Mouse (Mus musculus) limb, embryonic 13.5 days (tissue): ENCODE data around the gene Zeb2. TPM values are rescaled to one million over a fixed set of nuclear protein-coding genes. Genes with fewer than 3 reads are reported as not detected.

ENCODE experiments used
- ATAC-seq: fragments of 200-750 bp; cut with Nextera tagmentation; 2 replicates; pipeline ENCODE4 v1.8.0; 2017; ENCODE audit warnings: low read depth, moderate number of reproducible peaks, moderate TSS enrichment; ENCODE audit not compliant: low FRiP score
- H3K27ac ChIP-seq: fragments of 300-500 bp; sonication (generic); 2 replicates; pipeline ENCODE4 v1.5.1; 2015; ENCODE audit warnings: inconsistent platforms, mild to moderate bottlenecking, moderate library complexity
- H3K27me3 ChIP-seq: fragments of 300-500 bp; sonication (generic); 2 replicates; pipeline ENCODE4 v1.6.1; 2015; ENCODE audit warnings: mild to moderate bottlenecking, inconsistent platforms
- H3K36me3 ChIP-seq: fragments of 300-500 bp; sonication (generic); 2 replicates; pipeline ENCODE4 v1.6.1; 2015; ENCODE audit warnings: inconsistent platforms, mild to moderate bottlenecking, moderate library complexity
- H3K4me1 ChIP-seq: fragments of 300-500 bp; sonication (generic); 2 replicates; pipeline ENCODE4 v1.6.1; 2015; ENCODE audit warnings: inconsistent platforms
- H3K4me2 ChIP-seq: fragments of 300-500 bp; sonication (generic); replicated peaks from 2 replicates; pipeline ENCODE4 v1.6.1; 2015; ENCODE audit warnings: inconsistent platforms, mild to moderate bottlenecking, moderate library complexity
- H3K4me3 ChIP-seq: fragments of 300-500 bp; sonication (generic); 2 replicates; pipeline ENCODE4 v1.5.1; 2015; ENCODE audit warnings: moderate library complexity, mild to moderate bottlenecking, inconsistent platforms
- H3K9ac ChIP-seq: fragments of 300-500 bp; sonication (generic); 2 replicates; pipeline ENCODE4 v1.6.1; 2015; ENCODE audit warnings: mild to moderate bottlenecking, inconsistent platforms
- H3K9me3 ChIP-seq: fragments of 300-500 bp; sonication (generic); 2 replicates; pipeline ENCODE4 v1.6.1; 2016; ENCODE audit warnings: inconsistent platforms
- WGBS: fragments of 180-500 bp; shearing (Covaris S2); methylation state at CpG from one replicate; pipeline ENCODE4 v1.1.7; 2015; 5-methylcytosine and 5-hydroxymethylcytosine counted together
- polyA plus RNA-seq: library from polyadenylated mRNA; unstranded; fragments of >200 nt; fragmentation: Nextera tagmentation; extraction: Ambion mirVana; gene quantifications from 2 replicates; pipeline ENCODE4 v1.2.1, GENCODE M21; 2015

Zeb2 gene
- polyA plus RNA-seq, 1 experiment from 2014 or later, result 31.8 TPM

GRCm38 (mm10) chr2:45055034-45055615 lies 62.1 kb downstream of the Zeb2 start:
- Histone ChIP-seq H3K27ac (no peak overlapping the region), H3K36me3 (peaks cover under 1% of the 10 kb centered on the region; the same call in 1 of the 2 replicates), H3K9me3 (no peaks in the 10 kb centered on the region), H3K9ac (no peak overlapping the region), H3K27me3 (peaks cover 19% of the 10 kb centered on the region), H3K4me3 (no peak overlapping the region), H3K4me2 (no peak overlapping the region), H3K4me1 (peaks cover 20% of the 10 kb centered on the region)
- 68% methylated on average over 8 of the region's 8 CpGs for WGBS
- no peak for ATAC-seq

DNA sequence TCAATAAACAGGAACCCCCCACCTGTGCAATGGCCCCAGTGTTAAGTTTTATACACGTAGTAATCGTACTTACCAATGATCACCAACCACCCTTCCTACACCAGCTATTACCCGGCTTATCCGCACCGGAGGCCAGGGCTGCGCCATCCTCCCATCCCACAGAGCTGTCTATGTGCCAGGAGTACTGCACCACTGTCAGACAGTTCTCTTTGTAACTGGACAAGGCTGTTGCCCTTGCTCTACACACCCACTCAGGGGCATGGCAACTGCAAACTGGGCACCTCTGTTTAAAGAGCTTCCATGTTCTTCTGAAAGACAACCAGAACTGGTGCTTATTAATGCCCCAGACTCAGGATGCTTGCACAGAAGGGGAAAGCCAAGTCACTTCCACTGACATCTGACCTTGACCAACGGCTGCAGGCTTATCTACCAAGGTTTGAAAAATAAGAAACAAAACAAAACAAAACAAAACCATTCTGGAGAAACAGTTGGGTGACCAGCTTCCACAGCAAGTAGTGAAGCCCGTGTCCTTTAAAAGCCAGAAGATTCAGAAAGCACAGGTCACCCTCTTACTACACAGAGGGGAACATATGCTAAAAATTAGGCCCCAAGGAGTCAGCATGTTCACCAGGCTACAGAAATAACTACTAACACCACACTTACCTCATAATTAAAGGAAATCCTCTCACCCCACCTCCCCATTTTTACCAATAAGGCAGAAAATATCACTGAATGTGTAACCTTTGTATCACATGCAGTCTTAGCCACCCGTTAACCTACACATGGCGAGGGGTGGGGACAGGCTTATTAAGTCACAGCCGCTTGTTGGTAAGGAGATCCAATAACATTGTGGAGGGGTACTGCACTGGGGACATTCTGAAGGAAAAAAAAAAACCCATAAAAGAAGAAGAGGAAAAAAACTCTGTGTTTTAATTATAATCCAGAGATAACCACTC lies 62.8 kb downstream of the Zeb2 start:
- Histone ChIP-seq H3K36me3 (peaks cover 3% of the 10 kb centered on the region; the same call in 1 of the 2 replicates), H3K27ac (no peak overlapping the region)
- WGBS, result 27% methylated on average over 11 of the region's 11 CpGs

DNA sequence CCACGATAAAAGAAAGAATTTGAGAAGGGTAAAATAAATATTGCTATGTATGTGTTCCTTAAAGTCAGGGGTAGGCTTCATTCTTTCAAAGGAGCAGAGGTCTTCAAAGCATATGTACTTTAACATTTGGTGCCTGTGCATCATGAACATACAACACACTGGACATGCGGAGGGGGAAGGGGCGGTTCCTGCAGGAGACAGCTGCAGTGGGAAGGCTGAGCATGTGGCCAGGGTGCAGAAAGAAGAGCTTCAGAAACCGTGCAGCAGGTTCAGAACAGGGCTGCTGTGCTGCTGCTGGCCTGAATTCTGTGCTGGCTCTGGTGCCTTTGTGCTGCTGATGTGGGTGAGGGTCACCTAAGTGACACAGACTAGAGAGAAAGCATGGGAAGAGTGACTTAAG lies 64.6 kb downstream of the Zeb2 start:
- Histone ChIP-seq H3K27ac (no peak overlapping the region), H3K4me3 (no peak overlapping the region), H3K4me2 (no peak overlapping the region), H3K9me3 (no peaks in the 10 kb centered on the region), H3K4me1 (peaks cover 16% of the 10 kb centered on the region), H3K36me3 (peaks cover 3% of the 10 kb centered on the region; the same call in 1 of the 2 replicates), H3K27me3 (peaks cover 10% of the 10 kb centered on the region), H3K9ac (no peak overlapping the region)
- peak; percentile 44; the same call in 1 of the 2 replicates for ATAC-seq
- 67% methylated on average over 4 of the region's 4 CpGs for WGBS

More for the DNA sequence above, 62.8 kb downstream of the Zeb2 start:
- H3K27me3 ChIP-seq, result peaks cover 15% of the 10 kb centered on the region
- ATAC-seq, result no peak
- no peak overlapping the region for H3K4me3 ChIP-seq
- peaks cover 20% of the 10 kb centered on the region for H3K4me1 ChIP-seq
- no peak overlapping the region for H3K4me2 ChIP-seq
- H3K9me3 ChIP-seq, result no peaks in the 10 kb centered on the region
- no peak overlapping the region for H3K9ac ChIP-seq

DNA sequence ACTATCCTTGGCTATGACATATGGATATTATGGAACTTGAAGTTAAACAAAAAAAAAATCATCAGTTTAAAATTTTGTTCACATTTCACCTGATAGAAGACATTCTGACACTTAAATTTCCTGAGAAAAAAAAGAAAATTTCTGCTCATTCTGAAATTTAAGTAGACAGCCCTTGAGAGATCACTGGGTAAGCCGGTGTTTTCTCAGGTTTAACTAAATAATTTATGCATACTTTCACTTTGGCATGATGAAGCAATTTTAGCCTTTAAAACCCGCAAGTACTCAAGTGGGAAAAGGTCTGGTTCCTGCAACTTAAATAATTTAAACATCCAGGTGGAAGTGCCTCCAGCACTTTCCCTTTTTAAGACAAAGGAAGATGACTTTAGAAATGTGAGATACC lies 65.9 kb downstream of the Zeb2 start:
- H3K27ac ChIP-seq, result no peak overlapping the region
- 43% methylated on average over 2 of the region's 2 CpGs for WGBS
- H3K9me3 ChIP-seq, result no peaks in the 10 kb centered on the region
- peaks cover 16% of the 10 kb centered on the region for H3K27me3 ChIP-seq
- H3K4me1 ChIP-seq, result peaks cover 16% of the 10 kb centered on the region
- H3K4me2 ChIP-seq, result no peak overlapping the region
- H3K9ac ChIP-seq, result no peak overlapping the region
- no peak for ATAC-seq
- no peak overlapping the region for H3K4me3 ChIP-seq
- peaks cover 3% of the 10 kb centered on the region; the same call in 1 of the 2 replicates for H3K36me3 ChIP-seq

DNA sequence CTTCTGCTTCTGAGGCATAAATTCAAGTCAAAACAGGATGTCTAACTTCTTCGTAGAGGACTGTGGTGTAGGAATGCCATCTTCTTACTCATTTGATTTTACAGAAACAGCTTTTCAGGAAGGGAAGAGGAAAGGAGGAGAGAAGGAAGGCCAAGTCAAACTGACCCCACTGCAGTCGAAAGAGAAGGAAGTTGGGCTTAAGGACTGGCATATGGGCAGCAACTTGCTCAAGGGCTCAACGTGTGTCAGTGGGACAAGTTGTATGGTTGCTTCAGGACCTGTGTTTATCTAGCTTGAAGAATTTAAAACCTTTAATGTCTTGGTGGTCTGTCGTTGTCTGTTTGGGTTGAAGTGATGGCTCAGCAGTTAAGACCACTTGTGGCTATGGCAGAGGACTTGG lies 67.3 kb downstream of the Zeb2 start:
- Histone ChIP-seq H3K4me1 (peaks cover 21% of the 10 kb centered on the region), H3K27me3 (peaks cover 16% of the 10 kb centered on the region), H3K4me3 (no peak overlapping the region), H3K36me3 (peaks cover 3% of the 10 kb centered on the region; the same call in 1 of the 2 replicates), H3K9me3 (no peaks in the 10 kb centered on the region), H3K4me2 (no peak overlapping the region), H3K27ac (no peak overlapping the region), H3K9ac (no peak overlapping the region)
- 78% methylated on average over 4 of the region's 4 CpGs for WGBS
- ATAC-seq, result no peak

DNA sequence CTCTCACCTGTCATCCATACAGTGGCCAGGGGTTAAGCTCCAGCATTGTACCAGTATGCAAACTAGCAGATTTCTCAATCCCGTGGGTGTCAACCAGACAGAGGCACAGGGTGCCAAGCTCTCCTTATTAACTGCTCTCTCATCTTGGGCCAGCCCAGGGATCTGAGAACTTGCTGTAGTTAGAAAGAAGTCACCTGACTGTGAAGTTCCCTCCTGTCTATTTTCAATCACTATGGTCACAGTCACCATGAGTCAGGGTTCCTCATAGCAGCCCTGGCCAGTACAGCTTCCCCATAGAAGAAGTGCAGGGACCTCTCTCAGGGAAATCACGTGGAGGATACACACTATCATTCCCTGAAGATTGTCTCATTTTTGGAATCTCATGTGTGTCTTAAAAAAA lies 67.9 kb downstream of the Zeb2 start:
- WGBS, result 69% methylated on average over 2 of the region's 2 CpGs
- no peak overlapping the region for H3K27ac ChIP-seq

DNA sequence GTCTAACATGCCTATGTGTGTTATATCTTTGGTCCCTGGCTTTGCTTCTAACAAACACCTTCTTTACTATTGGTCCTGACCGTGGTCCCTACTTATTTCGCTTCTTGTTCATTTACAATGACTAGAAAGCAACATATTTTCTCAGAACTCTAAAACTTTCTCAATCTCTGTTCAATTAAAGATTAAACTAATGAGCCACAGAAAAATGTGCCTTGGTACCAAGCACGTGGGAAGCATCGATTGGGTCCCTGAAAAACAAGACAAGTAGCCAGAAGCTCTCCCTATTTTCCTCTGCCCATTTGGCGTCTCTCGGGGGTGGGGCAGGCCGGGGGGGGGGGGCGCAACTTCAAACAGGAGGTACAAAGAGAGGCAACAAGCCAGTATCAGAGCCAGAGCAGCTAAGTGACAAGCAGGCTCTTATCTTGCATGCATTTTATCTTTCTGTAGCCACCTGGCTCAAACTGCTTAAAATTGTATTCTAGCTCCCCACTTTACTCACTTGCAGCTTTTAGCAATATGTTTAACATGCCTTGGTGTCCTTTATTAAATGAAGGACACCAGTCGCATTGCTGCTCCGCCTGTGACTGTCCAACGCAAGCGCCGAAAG lies 76.4 kb downstream of the Zeb2 start:
- no peak overlapping the region for H3K4me3 ChIP-seq
- H3K27ac ChIP-seq, result no peak overlapping the region
- no peak for ATAC-seq
- peaks cover 30% of the 10 kb centered on the region for H3K4me1 ChIP-seq
- peaks cover 18% of the 10 kb centered on the region for H3K27me3 ChIP-seq
- H3K9me3 ChIP-seq, result no peaks in the 10 kb centered on the region
- 64% methylated on average over 13 of the region's 13 CpGs for WGBS
- H3K9ac ChIP-seq, result no peak overlapping the region
- H3K36me3 ChIP-seq, result no peaks in the 10 kb centered on the region
- no peak overlapping the region for H3K4me2 ChIP-seq

More for the DNA sequence above, 67.9 kb downstream of the Zeb2 start:
- no peak overlapping the region for H3K4me2 ChIP-seq
- no peaks in the 10 kb centered on the region for H3K9me3 ChIP-seq
- peaks cover 15% of the 10 kb centered on the region for H3K27me3 ChIP-seq
- no peak overlapping the region for H3K9ac ChIP-seq
- no peak overlapping the region for H3K4me3 ChIP-seq
- ATAC-seq, result no peak
- peaks cover 23% of the 10 kb centered on the region for H3K4me1 ChIP-seq
- H3K36me3 ChIP-seq, result peaks cover 3% of the 10 kb centered on the region; the same call in 1 of the 2 replicates

DNA sequence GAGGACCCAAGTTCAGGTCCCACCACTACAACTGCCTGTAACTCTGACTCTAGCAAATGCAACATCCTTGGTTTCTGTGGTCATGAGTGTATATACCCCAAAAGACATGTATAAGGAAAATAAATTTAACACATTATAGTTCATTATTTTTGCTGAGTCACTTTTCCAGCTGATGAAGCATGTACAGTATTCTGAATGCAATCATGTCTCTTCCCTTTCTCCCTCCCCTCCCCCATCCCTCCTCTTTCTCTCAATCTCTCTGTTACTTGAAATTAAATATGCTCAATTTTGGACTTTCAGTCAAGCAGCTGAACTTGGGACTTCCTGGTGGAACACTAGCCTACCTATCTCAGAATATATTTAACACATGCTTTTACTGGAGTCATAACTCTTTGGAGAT lies 77.7 kb downstream of the Zeb2 start:
- Histone ChIP-seq H3K27me3 (peaks cover 18% of the 10 kb centered on the region), H3K4me2 (no peak overlapping the region), H3K4me1 (peaks cover 23% of the 10 kb centered on the region), H3K9ac (no peak overlapping the region), H3K9me3 (no peaks in the 10 kb centered on the region), H3K4me3 (no peak overlapping the region), H3K27ac (no peak overlapping the region), H3K36me3 (no peaks in the 10 kb centered on the region)
- no peak for ATAC-seq

DNA sequence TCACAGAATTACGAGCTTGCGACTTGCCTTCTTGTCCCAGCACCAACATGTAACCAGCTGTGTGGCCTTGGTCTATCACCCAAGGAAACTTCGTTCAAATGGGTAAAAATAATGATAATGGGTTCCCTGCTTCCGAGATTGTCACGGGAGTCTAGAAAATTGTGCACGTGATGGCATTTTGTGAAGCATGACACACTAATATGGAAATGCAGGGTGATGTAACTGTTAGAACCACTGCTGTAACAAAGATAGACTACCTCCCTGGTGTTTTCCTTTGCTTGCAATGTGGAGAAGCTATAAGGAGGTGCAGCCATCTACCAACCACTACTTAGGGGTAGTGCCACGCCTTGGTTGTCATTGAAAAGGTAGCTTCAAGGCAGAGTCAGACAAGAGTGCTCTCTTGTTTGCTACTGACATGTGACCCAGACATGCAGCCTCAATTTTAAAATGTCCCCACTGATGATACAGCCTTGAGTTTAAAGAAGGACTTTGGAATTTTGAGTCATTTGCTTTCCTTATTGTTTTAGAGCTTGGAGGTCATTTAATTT lies 89.0 kb downstream of the Zeb2 start:
- ATAC-seq, result no peak
- Histone ChIP-seq H3K9ac (no peak overlapping the region), H3K4me2 (no peak overlapping the region), H3K27me3 (0 out of 2 replicates have a peak, but pooled peaks cover 2% of the 10 kb centered on the region), H3K9me3 (no peaks in the 10 kb centered on the region), H3K4me1 (peaks cover 18% of the 10 kb centered on the region), H3K36me3 (no peaks in the 10 kb centered on the region), H3K4me3 (no peak overlapping the region), H3K27ac (no peak overlapping the region)
- WGBS, result 86% methylated on average over 7 of the region's 7 CpGs

- Histone ChIP-seq H3K36me3 (no peaks in the 10 kb centered on the region), H3K4me1 (no peaks in the 10 kb centered on the region; the same call in 1 of the 2 replicates), H3K27me3 (no peaks in the 10 kb centered on the region), H3K27ac (no peak overlapping the region), H3K9ac (no peak overlapping the region), H3K9me3 (no peaks in the 10 kb centered on the region), H3K4me2 (no peak overlapping the region), H3K4me3 (no peak overlapping the region)
- 73% methylated on average over 5 of the region's 5 CpGs for WGBS
- no peak for ATAC-seq
Observed at GRCm38 (mm10) chr2:45017186-45017800, 99.9 kb downstream of the Zeb2 start.

GRCm38 (mm10) chr2:45013325-45013724 lies 103.9 kb downstream of the Zeb2 start:
- Histone ChIP-seq H3K4me3 (no peak overlapping the region), H3K4me2 (no peak overlapping the region), H3K27ac (no peak overlapping the region), H3K27me3 (no peaks in the 10 kb centered on the region), H3K9me3 (no peaks in the 10 kb centered on the region), H3K9ac (no peak overlapping the region), H3K36me3 (no peaks in the 10 kb centered on the region), H3K4me1 (no peaks in the 10 kb centered on the region)
- ATAC-seq, result no peak
- WGBS, result 87% methylated on average over 5 of the region's 5 CpGs
